Mouse (Mus musculus) thymus, adult 2 months (tissue): ENCODE data around the gene Snx5.

ENCODE experiments used
- CTCF ChIP-seq: fragments of 200-500 bp; IDR thresholded peaks from 2 replicates; pipeline ENCODE4 v1.5.1; 2012; ENCODE audit warnings: mild to moderate bottlenecking, control low read depth, low read length, moderate library complexity, borderline replicate concordance; ENCODE audit not compliant: control insufficient read depth, poor library complexity, insufficient read depth; ENCODE audit errors: extremely low read depth
- POLR2A ChIP-seq: fragments of 200-500 bp; IDR thresholded peaks from 2 replicates; pipeline ENCODE4 v1.6.1; 2012; ENCODE audit warnings: mild to moderate bottlenecking, low read length, control low read depth, moderate library complexity; ENCODE audit not compliant: control insufficient read depth, poor library complexity, insufficient read depth; ENCODE audit errors: extremely low read depth

- TF ChIP-seq CTCF (no peak), POLR2A (no peak)
These were observed 30.4 kb upstream of the Snx5 start for GRCm38 (mm10) chr2:144301101-144301500.
